Mouse (Mus musculus): Measurements from ENCODE around the gene Fndc3b. TPM values are rescaled to one million over a fixed set of nuclear protein-coding genes. Genes with fewer than 3 reads are reported as not detected.
A peak's percentile ranks its signal among the peaks of the same experiment; 100 is the strongest.

Gene Fndc3b
- total RNA-seq, 2 experiments from 2014 or later = 18.8 to 29.2 TPM

DNA sequence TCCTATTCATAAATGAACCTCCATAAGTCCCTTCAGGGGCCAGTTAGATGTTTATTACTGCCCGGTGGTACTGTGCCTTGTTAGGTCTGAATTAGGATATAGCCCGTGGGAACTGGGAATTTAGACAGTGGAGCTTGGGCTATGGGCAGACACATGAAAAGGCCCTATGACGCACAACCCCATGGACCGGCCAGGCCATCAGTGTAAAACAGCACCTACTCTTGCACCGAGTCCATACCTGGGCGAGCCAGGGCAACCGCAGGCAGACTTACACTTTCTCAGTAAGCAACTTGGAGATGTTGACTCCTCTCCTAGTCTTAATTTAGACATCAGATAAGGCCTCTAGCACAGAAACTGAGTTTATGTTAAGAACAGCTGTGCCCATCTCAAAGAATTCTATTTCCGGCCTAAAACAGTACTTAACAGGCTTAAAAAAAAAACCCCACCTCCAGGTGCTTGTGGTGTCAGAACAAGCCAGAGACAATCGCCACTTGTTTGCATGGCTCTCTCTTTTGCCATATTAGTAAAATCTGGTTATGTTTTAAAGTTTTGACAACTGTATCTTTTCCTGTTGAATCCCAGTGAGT lies 248.7 kb downstream of the Fndc3b start:
- intact Hi-C loops (cut with DNase I) = loop anchor here (5.0 to 10.0 kb wide), 4 partner anchors 125 to 645 kb away; no protein-coding TSS in a partner anchor
- DNase-seq (ENCODE audit: low spot score in 2 of 2) = no peak

DNA sequence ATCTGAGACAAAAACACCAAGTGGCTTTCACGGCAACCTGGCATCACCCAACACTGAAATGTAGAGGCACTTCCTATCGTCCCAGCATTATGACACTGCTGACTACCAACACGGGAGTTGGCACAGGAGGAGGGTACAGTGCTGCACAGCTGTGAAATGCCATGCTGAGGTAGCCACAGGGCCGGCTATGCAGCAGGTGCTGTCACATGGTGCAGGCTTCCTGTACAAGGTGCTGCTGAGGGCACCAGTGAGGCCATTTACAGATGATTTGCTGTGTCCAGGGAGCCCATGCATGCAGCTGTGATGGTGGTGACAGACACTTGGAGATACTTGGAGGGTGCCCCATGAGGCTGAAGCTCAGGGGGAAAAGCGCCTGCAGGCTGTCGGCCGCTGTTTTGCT lies 249.2 kb downstream of the Fndc3b start:
- intact Hi-C loops (cut with DNase I) = loop anchor here (5.0 to 10.0 kb wide), 4 partner anchors 125 to 645 kb away; no protein-coding TSS in a partner anchor
- DNase-seq (ENCODE audit: low spot score in 2 of 2) = no peak

DNA sequence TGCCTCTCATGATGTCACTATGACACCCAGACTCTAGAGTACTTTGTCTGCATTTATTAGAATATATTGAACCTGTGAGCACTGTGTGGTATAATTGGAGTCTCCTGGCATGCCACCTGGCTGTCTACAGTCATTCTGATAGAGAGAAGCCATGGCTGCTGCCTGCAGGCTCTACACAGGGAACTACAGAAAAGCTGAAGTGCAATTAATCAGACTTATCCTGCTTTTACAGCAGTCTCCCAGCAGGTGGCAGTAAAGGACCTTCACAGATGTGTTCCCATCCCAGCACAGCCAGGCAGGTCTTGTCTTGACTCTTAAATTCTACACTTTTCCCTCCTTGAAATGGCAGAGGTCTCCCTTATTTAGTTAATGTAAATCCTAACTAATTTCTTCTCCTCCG lies 250.1 kb downstream of the Fndc3b start:
- intact Hi-C loops (cut with DNase I) = loop anchor here (5.0 to 10.0 kb wide), 4 partner anchors 124 to 646 kb away; no protein-coding TSS in a partner anchor
- DNase-seq (ENCODE audit: low spot score in 2 of 2) = peak; percentile 54 to 73

DNA sequence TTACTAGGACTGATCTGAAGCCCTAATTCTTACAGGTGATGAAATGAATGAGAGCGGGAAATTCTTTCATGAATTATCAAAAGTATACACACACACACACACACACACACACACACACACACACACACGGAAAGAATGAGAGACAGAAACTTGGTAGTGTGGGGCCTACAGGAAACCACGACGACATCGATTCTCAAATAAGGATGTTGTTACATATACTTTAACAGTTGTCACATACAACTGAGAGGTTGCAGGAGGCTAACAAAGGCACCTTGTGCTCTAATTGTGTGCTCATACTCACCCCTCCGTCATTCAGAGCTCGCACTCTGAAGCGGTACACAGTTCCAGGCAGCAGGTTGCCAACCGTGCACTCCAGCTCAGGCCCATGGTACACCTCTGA lies 252.7 kb downstream of the Fndc3b start:
- DNase-seq (ENCODE audit: low spot score in 2 of 2) = no peak
- intact Hi-C loops (cut with DNase I) = no loop called here

DNA sequence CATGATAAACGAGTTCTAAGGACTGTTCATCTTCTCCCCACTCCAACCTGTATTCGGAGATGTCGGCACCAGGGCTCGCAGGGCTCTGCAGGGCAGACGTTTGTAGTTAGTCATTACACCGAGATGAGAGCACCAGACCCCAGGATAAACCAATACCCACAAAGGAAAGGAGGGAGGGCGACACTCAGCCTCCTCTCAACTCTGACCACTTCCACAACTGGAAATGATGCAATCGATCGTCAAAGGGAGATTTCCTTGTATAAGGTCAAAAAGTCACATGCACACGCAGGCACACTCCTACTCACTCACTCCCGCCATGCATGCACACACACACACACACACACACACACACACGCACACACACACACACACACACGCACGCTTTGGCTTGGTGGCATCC lies 254.6 kb downstream of the Fndc3b start:
- intact Hi-C loops (cut with DNase I) = no loop called here

DNA sequence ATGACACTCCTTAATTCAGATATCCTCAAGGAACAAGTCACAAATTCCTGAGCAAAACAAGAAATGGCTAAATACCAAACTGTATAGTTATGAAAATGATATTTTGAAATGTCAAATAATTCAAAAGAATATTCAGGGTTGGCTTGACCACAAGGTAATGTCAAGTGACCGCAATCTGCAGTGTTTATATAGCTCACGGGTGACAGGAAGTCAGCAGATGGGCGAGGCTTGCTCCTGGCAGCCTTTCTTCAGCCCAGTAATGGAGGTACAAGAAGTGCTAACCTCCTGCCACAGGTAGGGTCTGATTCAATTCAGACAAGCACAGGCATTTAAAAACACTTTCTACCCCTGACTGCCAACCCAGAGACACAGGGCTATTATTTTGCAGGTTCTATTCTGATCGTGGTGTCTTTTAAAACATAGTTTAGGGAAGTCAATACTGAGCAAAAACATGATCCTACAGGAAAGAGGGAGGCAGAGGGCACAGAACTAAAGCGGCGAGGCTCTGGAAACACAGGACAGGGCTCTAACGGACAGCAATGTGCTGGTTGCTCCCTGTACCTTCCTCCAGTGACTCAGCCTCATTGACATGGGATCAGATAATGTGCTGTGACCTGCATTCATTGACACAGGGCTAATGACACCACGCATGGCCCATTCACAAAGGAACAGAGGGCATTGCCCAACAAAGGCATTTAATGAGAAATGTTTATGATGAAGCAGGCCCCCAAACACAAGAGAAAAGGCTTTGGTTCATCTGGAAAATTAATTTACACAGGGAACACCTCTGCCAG lies 256.5 kb downstream of the Fndc3b start:
- intact Hi-C loops (cut with DNase I) = no loop called here
- DNase-seq (ENCODE audit: low spot score in 2 of 2) = no peak

More for the DNA sequence above, 254.6 kb downstream of the Fndc3b start:
- DNase-seq (ENCODE audit: low spot score in 2 of 2) = no peak

DNA sequence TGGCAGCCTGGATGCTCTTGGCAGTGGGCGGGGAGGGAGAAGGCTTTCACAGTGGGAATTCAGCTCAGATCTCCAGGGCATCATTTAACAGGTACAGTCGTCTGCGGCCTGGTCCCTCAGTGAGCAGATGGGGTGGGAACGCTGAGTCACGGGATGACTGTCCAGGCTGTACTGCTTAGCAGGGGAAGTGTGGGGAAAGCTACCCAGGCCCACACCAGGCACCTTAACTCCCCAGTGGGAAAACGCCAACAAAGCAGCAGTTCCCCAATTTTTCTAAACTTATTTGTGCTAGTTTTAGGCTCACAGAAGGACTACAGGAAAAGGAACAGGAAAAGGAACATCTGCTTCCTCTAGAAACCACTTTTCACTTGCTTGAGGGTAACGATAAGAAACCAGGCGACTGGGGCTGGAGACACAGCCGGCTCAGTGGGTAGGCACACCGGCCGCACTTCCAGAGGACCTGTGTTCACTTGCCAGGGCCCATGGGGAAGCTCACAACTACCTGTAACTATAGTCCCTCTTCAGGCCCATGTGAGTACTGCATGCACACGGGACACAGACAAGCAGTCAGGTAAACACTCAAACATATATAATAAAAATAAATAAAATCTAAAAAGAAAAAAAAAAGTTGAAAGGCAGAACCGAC lies 257.5 kb downstream of the Fndc3b start:
- intact Hi-C loops (cut with DNase I) = no loop called here
- no peak for DNase-seq (ENCODE audit: low spot score in 2 of 2)

DNA sequence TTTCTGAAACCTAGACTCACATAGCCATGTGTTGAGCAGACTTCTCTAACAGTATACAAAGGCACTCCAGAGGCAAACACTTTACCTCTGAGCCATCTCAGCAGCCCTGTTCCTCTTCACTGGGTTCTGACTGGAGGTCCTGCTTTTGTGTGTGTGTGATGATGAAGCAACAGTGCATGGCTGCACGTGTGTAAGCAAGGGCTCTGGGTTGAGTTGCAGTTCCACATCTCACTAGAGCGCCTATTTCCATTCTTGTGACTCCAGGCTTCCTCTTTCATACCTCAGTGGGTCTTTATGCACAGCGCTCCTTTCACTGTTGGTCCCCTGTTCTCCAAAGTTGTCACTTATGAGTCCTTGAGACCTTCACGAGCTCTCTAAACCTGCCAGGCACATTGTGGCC lies 261.7 kb downstream of the Fndc3b start:
- intact Hi-C loops (cut with DNase I) = no loop called here
- no peak for DNase-seq (ENCODE audit: low spot score in 2 of 2)

DNA sequence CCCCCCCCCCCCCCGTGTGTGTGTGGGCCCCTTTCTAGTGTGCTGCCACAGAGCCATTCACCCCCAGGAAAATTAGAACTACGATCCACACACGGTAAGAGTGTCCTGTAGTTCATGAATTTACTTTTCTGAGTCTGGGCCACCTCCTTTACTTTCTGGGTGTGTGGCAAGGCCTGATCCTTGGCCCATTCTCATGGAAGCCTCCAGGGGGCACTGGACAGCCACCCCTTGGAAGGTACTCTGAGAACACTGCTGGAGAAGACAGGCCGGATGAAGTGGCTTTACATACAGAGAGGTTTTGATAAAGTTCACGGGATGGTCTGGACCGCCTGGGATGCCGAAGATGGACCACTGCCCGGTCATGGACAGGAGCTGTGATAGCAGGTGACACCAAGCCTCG lies 262.7 kb downstream of the Fndc3b start:
- intact Hi-C loops (cut with DNase I) = no loop called here
- no peak for DNase-seq (ENCODE audit: low spot score in 2 of 2)

DNA sequence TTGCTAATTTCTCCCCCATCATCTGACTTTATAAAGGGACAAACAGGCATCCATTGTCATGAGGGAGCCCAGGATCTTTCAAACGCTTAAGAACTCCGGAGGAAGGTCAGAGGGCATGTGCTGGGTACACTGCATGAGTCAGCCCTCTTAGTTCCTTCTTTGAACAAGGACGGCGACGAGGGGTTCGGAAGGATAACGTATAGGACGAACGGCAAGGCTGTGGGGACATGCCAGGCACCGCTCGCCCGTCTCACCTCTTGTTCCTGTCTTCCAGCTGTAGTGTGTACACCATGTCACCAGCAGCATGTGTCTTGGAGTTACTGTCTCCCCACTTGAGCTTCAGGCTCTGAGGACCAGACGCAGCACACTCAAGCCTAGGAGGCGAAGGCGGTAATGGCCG lies 271.4 kb downstream of the Fndc3b start:
- intact Hi-C loops (cut with DNase I) = no loop called here
- no peak for DNase-seq (ENCODE audit: low spot score in 2 of 2)

DNA sequence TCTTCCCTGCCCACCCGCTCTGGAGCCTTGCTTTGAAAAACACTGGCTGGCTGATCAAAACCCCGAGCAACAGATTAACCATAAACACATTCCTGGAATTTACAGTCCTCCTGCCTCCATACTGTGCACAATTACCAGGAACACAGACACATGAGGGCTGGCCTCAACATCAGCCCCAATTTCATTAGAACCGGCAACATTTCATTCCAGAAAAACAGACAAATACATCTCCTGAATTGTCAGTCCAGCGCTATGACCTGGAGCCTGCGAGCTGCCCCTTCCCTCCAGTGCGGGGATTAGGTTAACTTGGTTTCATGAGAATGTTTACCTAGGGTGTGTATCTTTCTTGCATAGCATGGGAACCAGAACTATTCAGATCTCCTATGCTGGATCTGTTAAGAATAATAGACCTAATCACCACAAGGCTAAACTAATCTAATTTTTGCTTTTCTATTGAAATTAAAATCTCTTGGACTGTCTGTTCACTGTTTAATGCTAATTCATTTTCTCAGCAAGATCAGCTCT lies 275.9 kb downstream of the Fndc3b start:
- no peak for DNase-seq (ENCODE audit: low spot score in 2 of 2)
- intact Hi-C loops (cut with DNase I) = no loop called here

DNA sequence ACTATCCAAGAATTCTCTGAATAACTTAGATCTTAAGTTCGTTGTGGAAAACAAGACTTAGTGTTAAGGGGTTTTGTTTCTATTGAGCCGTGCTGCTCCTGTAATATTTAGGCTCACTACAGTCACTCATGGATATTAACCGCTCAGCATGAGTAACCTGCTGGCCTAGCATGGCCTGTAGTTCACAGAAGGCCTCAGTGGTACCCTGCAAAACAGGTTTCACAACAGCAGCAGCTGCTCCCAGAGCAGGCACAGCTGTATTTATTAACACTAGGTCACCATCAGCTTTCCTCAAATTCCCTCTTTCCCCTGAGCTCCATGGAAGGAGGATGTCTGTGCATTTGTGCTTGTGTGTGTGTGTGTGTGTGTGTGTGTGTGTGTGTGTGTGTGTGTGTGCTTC lies 278.1 kb downstream of the Fndc3b start:
- DNase-seq (ENCODE audit: low spot score in 2 of 2) = no peak
- intact Hi-C loops (cut with DNase I) = no loop called here

DNA sequence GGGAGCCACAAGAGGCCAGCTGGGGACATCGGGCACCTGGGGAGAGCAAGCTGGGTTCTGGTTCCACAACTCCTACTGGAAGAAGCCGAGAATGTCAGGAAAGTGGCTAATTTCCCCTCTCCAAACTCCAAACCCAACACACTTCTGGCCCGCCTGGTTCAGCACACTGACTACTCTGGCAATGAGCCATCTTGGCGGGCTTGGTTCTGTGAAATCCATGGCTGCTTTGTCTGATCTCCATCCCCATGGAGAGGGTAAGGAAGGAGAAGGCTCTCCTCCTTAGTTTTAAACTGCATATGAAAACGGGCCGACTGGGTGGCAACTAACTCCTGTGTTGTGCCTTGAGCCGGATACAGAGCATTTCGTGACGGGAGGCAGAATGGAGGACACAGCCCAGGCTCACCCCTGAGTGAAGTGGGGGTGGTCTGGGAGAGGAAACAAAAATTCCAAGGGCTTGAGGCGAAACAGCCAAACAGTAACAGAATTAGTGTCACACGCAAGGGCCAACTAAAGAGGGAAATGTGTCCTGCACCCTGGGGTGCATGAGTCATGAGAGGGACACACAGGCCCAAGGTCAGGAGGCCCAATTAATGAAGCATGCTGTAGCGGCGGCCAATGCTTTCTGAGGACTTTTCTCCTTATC lies 280.4 kb downstream of the Fndc3b start:
- DNase-seq (ENCODE audit: low spot score in 2 of 2) = no peak

DNA sequence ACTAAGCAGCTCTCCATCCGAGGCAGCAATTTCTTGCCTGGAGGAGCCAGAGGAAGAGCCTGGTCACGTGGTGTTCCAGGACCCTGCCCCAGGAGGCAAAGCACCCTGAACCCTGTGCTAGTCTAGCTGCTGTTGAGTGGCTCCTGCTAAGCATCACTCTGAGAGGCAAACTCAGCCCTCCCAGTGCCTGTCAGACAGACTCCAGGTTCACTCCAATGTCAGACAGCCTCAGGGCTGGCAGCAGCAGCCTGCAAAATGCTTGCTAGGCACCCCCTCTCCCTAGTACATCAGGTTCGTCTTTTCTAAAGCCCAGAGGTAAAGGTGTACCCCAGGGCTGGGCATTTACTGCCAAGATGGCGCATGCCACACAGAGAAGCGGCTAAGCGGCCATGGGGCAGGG lies 283.7 kb downstream of the Fndc3b start:
- intact Hi-C loops (cut with DNase I) = no loop called here
- DNase-seq (ENCODE audit: low spot score in 2 of 2) = no peak

More for the DNA sequence above, 280.4 kb downstream of the Fndc3b start:
- intact Hi-C loops (cut with DNase I) = no loop called here

DNA sequence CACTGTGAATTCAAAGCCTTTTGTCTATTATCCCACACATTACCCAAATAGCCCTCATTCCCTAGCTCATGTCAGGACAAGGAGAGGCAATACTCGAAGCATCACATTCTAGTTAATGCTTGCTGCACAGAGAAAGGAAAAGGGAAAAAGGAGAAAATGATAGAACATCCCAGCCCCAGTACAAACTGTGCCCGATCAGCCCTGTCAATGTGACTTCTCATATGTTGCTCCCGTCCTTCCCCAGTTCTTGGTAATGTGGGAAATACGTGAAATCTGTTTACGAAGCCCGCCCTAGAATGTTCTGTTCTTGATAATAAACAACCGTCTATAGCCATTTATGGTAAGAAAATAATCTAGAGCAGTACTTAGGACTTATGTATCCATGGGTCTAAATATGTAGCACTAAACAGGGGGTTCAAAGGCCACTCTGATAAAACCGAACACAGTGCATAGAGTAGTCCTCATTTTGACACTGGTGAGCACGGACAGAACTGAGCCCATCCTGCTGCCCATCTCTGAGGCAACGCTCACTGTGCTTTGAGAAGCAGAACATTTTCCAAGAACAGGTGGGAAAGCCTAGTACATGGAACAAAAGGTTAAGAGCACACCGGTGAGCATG lies 286.9 kb downstream of the Fndc3b start:
- intact Hi-C loops (cut with DNase I) = no loop called here
- no peak for DNase-seq (ENCODE audit: low spot score in 2 of 2)

DNA sequence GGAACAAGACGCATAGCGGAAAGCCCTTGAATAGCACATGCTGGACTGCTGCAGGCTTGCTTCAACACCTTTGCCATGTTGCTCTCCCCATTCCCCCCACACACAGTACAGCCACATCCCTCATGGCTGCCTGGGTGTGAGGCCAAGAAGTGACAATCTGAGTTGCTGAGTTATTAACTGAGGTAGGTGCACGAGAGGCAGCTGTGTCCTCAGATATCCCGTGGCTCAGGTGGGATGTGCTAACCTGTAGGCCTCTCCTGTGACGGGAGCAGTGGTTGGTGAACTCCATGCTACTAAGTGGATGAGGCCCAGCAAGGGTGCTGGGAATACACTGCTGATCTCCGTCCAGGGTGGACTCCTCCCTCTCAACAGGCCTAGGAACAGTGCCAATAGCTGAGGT lies 288.6 kb downstream of the Fndc3b start:
- no peak for DNase-seq (ENCODE audit: low spot score in 2 of 2)
- intact Hi-C loops (cut with DNase I) = no loop called here

DNA sequence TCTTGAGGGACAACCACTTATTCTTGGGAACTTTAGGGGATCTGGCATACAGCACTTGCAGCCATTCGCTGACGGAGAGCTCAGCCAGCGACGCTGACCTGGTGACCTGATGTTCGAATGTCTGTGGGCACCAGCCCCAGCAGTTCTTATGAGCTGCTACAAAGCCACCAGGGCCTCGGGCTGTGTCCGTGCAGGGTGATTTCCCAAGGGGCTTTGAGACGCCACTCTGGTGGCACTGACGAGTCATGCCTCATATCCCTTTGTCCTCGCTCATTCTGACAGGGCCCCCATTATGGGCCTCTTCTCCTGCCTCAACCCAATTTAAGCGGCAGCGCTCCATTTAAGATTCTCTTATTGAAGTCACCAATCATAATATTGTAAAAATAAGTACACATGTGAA lies 289.1 kb downstream of the Fndc3b start:
- intact Hi-C loops (cut with DNase I) = no loop called here
- no peak for DNase-seq (ENCODE audit: low spot score in 2 of 2)

DNA sequence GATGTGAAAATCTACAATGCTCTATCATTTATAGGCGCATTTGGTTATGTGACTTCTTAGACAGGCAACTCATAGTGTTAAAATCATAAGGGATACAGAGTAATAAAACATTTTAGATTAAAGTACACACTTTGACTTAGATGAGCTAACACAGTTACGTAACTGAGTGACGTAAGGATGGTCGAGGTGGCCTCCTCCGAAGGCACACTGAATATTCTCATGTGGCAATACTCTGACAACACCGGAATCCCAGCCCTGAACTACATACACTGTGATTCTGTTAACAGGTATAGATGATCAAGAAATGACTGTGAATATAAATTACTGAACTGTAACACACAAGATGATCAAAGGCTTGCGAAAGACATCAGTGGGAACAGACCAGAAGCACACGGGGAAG lies 292.5 kb downstream of the Fndc3b start:
- no peak for DNase-seq (ENCODE audit: low spot score in 2 of 2)
- intact Hi-C loops (cut with DNase I) = no loop called here

DNA sequence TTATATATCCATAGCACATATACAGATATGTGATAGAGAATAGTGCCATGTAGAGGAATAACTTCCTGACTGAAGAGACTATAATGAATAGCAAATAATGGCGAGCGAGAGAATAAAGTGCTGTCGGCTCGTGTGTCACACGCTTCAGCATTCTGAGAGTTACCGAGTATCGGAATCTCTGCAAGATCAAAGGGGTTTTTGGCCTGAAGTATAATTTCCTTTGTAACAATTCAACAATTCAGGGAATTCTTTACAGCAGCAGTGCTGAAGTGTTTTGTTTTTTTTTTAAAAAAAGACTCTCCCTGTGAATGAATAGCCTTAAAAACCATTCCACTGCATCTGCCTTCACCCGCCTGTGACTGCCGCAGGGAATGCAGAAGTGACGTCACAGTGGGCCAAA lies 294.3 kb downstream of the Fndc3b start:
- intact Hi-C loops (cut with DNase I) = no loop called here
- no peak for DNase-seq (ENCODE audit: low spot score in 2 of 2)

DNA sequence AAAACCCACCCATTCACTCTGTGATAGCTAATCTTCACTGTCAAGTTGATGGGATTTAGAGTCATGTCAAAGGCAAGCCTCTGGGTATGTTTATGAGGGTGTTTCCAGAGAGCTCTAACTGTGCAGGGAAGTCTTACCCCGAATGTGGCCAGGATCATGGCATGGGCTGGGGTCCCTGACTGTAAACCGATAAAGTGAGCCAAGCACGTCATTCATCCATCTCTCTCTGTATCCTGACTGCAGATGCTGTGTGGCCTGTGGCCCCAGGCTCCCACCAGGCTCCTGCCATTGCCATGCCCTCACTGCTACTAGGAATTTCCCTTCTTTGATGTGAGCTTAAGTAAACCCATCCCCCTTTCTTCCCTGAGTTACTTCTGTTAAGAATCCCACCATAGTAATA lies 297.5 kb downstream of the Fndc3b start:
- DNase-seq (ENCODE audit: low spot score in 2 of 2) = no peak

More for the DNA sequence above, 297.5 kb downstream of the Fndc3b start:
- intact Hi-C loops (cut with DNase I) = no loop called here
